Mouse (Mus musculus): ENCODE measurements around the gene Mtln. TPM values are rescaled to one million over a fixed set of nuclear protein-coding genes. Genes with fewer than 3 reads are reported as not detected.
A peak's percentile ranks its signal among the peaks of the same experiment; 100 is the strongest.

The Mtln gene
- total RNA-seq, 4 experiments from 2014 or later, result 133 to 144 (median 141) TPM

DNA sequence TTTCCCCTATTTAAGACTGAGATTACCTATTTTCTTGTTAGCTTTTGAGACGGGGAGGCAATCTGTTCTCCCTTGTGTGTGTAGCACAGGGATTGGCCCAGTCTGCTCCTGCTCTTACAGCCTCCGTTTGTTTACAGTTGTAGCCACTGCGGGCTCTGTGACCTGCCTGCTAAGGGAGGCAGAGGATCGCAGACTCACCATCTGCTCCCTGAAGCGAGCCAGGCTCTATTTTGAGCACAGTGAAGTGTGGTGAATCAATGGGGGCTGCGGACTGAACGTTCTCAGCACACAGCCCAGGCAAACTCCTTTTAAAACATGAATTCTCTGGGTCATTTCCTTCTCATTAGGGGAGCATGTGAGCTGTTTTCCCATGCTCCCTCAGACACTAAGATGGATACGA lies 35.1 kb downstream of the Mtln start:
- peak in 1 of 2 experiments; percentile 47 for DNase-seq (ENCODE audit: low spot score in 2 of 2)

DNA sequence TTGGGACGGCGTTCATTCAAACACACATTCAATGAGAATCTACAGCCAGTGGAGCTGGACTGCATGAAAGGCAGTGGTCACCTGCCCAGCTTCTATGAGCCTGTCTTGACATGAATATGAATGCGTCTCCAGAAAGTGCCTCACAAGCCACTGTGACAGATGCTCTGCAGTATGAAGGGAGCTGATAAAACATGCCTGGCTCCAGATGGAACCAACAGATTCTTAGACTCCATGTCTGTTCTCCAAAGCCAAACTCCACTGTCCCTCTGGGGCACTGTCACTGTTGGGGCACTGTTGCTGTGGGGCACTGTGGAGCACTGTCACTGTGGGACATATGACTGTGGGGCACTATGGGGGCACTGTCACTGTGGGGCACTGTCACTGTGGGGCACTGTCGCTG lies 38.2 kb downstream of the Mtln start:
- DNase-seq (ENCODE audit: low spot score in 2 of 2), result no peak

DNA sequence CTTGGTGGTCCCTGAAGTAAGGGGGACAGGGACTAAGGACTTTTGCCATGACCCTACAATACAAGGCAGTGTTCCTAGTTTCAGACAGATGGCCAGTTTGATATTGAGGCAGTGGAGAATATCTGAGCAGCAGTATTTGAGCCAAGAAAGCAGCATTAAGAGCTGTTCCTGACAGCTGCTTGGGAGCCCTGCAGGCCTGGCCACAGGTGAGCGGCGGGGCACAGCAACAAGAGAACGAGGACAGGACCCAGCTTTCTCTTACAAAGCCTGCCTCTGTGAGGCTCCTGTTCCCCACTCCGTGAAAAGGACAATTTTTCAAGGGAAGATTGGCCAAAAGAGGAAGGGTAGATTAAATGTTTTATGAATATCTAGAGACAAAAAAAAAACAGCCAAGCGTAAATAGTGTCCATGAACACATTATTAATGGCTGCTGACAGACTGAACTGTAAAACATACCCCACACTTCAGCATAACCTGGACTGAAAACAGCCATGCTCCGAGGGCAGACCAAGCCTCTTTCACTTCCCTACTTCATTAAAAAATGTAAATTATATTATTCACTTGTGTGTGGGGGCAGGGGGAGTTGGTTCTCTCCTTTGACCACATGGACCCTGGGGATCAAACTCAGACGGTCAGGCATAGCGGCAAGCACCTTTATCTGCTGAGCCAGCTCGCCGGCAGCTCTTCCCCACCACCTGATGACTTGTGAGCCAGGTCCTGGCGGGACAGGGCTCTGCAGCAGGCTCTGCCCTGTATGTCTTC lies 40.3 kb downstream of the Mtln start:
- DNase-seq (ENCODE audit: low spot score in 2 of 2), result no peak

DNA sequence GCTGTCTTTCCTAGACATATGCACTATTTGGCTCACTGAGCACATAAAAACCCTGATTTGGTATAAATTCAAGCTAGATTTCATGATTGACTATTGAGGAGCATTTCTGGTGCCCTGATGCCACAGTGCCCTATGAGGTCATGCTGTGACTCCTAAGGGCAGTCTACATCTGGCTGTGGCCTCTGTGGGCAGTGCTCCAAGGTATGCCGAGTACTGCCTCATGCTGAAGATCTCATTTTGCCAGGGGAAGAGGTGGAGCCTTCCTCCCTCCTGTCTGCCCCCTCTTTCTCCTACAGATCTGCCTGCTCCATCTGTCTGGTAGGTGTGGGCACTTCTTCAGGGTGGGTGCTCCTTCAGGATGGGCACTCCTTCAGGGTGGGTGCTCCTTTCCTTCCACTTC lies 42.9 kb downstream of the Mtln start:
- DNase-seq (ENCODE audit: low spot score in 2 of 2), result no peak

DNA sequence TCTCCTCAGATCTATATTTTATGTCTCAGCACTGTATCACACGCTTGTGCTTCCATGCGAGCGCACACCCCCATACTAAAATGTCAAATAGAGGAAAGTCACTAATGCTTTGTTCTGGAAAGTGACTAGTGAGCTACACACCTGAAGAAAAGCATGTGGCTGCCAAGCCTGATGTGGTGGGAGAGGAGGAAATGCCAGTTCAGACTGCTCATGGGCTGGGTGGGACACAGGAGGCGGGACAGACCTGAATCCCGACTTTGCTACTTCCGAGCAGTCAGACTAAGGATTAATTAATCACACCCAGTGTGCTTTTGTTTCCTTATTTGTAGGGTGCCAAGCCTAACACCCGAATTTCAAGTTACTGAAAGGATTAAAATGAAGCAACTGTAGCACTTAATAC lies 44.0 kb downstream of the Mtln start:
- DNase-seq (ENCODE audit: low spot score in 2 of 2), result no peak

DNA sequence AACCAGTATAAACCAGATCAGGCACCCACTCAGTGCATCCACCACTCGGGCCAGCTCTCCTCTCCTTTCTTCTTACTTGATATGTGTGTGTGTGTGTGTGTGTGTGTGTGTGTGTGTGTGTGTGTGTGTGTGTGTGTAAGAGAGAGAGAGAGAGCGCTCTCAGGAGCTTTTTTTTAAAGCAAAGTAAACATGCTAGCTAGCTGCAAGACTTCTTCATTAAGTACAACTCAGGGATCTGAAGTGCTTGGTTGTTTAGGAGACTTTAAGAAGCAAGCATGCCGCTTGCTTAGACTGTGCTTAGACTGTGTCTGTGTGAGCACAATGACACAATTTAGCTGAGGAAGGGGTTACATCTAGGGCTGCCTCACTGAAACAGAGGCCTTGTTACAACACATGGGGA lies 49.7 kb downstream of the Mtln start:
- no peak for DNase-seq (ENCODE audit: low spot score in 2 of 2)

Other genes with a start within 250 kb of the Mtln start
- gene Zfp661, start 205.4 kb downstream of the Mtln start, total RNA-seq (2022), result 1 to 10 TPM; 2.2 to 3.6 (median 2.3) TPM
- gene Mrps5, start 205.3 kb downstream of the Mtln start, total RNA-seq (2022), result 10 to 100 TPM; 64.8 to 78.4 (median 74.5) TPM
- 1 to 10 TPM in 2 of 4 experiments, under 1 TPM in 2; 0.75 to 1.8 (median 0.99) TPM for gene Mal, start 135.8 kb downstream of the Mtln start, total RNA-seq (2022)
- 1 to 10 TPM; 1.1 to 3.3 (median 1.3) TPM for gene Mall, start 62.6 kb downstream of the Mtln start, total RNA-seq (2022)
- 10 to 100 TPM; 21.5 to 28.3 (median 24.5) TPM for gene Nphp1, start 3.6 kb downstream of the Mtln start, total RNA-seq (2022)
- gene Bub1, start 39.4 kb upstream of the Mtln start, total RNA-seq (2022), result not detected
- under 1 TPM in 2 of 4 experiments, not detected in 2; 0.10 to 0.13 TPM for gene Acoxl, start 46.4 kb upstream of the Mtln start, total RNA-seq (2022)